Mouse (Mus musculus) gastrocnemius, adult 8-10 months (tissue): ENCODE results near the gene Fgfr2. TPM values are rescaled to one million over a fixed set of nuclear protein-coding genes. Genes with fewer than 3 reads are reported as not detected.

Experiments used
- DNase-seq, 2 experiments: peaks; one replicate each; pipeline ENCODE4 v3.0.0; 2022; ENCODE audit warnings: low spot score in 2 of 2
- total RNA-seq, 4 experiments: library from RNA; stranded (reverse); gene quantifications; 2 replicates each; pipeline ENCODE4 v1.2.4; 2022

Fgfr2 gene
- total RNA-seq, 4 experiments from 2014 or later = 0.17 to 1.3 (median 0.62) TPM

DNA sequence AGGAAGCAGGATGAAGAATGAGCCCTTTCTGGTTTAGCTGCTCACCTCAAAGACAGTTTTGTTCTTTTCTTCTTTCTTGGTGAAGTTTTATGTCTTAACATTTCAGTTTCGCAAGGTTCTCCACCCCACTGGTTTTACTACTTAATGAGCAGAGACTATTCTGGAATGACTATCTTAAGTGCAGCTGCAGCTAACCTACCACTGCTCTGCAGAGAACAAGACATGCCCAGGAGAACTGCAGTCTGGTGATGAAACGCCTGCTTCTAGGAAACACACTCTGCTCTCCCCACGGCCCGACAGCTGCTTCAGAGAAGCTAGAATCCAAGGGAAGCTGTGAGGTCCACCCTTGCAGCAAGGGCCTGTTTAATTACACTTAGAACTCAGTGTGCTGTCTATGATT is 78.4 kb downstream of the Fgfr2 start:
- no peak for DNase-seq

DNA sequence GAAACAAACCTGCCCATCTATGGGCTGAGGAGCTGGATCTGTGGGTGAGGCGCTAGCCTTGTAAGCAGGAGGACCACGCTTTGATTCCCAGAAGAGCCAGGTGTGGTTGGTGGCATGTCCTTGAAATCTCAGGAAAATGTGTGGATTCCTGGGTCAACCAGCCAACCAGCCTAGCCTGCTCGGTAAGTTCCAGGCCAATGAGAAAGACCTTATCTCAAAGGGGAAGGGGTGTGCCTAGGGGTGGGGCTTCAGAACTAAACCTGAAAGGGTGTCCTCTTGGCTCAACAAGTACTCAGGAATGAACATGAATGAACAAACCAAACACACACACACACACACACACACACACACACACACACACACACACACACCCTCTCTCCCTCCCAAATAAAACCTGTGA is 81.4 kb downstream of the Fgfr2 start:
- no peak for DNase-seq

DNA sequence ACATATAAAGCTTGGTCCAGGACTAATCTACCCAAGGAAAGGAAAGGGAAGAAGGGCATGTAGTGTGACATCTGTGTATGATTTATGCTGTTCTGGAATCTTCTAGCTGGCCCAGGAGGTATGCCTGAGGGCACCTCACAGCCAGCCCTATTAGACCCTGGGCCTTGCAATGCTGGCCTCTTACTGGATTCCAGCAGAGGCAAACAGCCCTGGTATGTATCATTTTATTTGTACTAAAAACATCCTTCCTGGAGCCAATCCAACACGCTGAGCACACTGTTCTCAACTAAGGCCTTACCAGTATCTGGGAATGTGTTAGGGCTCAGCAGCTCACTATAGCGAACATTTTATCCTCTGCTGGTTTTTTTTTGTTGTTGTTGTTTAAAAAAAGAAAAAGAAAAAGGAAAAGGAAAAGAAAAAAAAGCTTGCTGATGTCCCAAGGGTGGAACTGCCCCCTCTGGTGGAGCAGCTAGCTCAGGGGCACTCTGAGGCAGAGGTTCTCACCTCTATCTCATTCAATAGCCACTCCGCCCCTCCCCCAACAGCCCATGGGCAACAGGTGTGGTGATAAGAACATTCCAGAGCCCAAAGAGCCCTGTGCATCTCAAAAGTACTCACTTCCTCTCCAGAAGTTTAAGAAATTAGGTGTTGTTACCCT is 82.3 kb downstream of the Fgfr2 start:
- no peak for DNase-seq

DNA sequence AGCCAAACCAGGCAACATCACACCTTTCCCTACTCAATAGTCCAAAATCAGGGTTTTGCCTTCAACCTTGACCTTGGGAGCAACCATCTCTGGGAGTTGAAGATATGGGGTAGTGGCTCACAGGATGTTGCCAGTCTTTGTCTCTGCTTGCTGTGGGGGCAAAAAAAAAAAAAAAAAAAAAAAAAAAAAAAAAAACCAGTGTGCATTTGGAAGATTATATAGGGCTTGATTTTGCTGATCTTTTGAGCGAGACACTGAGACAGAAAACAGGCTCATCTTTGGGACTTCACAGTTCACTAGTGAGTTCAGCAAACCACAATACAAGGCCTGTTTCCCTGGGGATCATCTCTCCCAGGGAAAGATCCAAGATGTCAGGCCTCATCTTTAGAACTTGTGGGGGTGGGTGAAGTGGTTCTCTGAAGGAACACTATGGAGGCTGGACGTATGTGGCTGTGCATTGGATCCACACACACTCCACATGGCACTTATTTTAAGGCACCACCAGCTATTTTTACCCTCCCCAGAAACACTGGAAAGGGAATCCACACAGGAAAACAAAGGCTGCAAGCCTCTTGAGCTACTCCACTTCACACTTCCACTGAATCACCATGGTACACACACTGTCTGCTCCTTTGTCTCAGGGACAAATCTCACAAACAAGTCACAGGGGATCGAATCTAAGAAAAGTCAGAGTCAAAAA is 83.4 kb downstream of the Fgfr2 start:
- DNase-seq = no peak

DNA sequence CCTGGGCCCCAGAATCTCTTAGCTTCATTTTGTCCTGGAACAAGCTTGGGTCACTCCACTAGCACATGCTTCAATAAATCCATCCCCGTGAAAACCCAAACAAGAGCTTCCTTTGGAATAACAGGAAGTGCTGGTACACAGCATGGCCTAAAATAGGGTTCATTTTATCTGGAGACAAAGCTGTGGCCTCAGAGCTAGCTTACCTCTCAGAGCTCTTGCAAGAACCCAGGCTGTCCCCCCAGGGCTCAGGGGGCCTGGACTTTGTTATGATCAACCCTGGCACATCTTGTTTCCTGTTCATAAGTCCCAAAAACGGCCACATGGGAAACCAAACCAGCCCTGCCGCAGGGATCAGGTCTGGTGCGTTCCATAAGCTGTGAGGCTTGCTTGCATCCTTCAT is 85.5 kb downstream of the Fgfr2 start:
- DNase-seq = no peak

DNA sequence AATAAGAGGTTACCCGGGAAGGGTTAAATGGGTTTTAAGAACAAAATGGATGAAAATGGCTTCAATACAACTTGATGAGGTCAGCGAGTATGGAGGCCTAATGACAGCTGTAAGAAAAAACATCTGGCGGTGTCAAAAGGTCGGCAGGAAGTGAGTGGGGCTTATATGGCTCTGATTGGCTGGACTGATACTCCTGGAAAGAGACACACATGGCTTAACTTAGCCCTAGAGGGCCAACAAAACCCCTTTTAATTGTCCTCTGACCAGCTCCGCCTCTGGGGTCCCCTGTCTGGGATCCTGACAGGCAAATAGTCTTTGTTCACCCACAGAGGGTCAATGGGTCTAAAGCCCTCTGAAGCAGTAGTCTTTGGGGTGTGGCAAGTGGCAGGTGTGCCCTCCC is 85.9 kb downstream of the Fgfr2 start:
- no peak for DNase-seq

DNA sequence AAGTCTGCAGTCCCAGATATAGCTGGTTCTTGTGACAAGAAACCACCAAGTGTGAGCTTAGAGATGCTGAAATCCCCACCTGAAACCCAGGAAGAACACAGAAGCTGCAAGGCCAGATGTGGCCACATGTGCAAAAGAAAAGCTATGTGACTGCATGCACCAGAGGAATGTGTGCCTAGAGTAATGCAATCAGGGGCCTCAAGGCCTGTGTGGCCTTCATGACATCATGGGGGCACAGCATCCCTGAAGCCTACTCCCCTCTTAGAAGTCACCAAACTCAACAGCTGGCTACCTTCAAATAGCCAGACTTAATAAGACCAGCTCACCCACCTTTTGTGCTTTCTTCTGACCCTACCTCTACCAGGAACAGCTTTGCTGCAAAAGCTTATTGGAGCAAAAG is 87.2 kb downstream of the Fgfr2 start:
- DNase-seq = no peak

DNA sequence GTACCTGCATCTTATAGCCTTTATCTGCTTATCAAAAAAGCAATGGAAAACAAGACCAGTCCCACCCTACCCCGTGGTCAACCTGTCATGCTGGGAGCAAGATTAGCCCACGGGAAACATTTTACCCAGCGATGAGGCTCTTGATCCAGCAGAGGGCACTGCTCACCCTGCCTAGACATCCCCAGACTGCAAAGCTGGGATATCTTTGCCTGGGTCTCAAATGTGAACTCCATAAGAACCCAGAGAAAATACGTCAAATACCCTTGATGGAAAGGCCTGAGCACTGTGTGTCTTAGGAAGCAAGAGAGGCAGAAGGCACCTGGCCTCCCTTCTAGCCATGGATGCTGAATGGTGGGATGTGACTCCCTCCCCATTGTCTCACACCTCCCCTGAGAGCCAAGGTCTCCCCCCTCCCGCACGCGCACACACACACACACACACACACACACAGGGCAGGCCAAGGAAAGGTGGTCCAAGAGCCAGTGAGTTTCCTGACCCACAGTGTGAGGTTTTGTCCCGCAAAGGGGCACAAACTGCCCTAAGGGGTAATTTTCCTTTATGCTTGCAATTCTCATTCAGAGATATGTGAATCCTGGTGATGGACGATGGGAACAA is 90.5 kb downstream of the Fgfr2 start:
- DNase-seq = peak; percentile 37 to 49

DNA sequence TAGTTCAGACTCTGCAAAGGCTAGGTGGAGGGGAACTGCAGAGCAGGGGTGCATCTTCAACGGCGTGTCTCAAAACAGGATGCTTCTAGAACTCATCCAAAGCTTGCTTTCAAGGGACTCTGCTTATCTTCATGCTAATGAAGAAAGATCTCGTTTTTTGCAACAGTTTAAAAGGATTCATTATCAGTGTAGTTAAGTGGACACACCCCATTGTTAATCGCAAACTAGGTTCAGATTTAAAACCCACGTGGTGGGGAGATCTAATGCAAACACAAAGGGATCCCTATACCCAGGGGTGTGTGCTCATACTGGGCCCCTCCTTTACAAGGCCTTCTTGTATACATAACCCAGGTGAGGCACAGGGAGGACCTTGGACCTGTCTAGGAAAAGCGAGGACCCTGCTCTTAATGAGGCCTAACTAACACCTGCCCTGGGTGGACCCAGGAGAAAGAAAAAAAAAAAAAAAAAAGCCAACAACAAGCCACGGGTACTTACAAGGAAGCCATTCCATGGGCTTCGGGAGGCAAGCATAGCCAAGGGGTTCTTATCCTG is 93.6 kb downstream of the Fgfr2 start:
- no peak for DNase-seq

DNA sequence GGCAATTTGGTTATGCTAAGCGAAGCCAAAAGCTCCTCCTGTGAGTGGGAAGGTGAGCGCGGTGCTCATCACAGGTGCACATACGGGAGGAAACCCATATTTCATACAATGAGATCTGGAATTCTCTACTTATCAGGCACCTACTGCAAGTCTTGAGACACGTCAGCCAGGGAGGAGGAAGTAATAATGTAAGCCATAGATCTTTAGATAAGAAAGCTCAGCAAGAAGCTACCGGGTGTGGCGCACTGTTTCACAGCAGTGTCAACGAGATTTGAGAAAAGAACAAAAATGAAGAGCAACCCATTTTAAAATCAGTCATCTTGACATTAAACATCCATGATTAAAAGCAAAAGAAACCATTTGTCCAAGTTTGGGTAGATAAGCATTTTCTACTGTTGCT is 94.1 kb downstream of the Fgfr2 start:
- no peak for DNase-seq

DNA sequence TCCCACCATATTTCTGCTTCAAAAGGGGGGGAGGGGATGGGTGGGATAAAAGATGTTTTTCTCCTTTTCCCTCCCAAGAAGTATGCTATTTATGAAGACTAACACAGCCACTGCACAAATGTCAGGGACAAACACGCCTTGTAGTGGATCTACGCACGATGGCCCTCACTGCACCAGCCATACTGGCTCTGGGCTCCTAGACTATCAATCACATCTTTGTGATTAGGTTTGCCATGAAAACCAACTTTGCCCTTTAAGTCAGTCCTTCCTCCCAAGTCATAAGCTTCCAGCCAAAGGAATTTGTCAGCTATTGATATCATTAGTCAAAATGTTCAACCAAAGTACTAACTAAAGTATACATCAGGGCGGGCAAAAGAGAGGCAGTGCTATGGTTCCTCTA is 95.2 kb downstream of the Fgfr2 start:
- DNase-seq = no peak

DNA sequence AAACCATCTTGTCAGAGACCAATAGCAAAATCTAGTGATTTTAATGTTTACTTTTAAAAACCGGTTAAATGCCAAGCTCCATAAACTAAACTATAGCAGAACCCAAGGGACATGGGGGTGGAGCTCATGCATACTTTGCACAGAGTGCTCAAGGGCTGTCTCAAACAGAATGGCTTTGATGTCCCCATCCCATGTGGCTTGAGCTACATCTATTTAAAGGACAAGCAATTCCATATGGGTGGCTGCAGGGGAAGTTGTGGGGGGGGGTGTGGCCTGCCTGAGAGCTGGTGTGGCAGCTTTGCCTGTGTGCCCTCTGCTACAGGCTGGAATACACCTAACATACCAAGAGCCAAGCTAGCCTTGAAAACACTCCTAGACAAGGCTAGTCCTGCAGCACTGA is 98.5 kb downstream of the Fgfr2 start:
- DNase-seq = no peak

DNA sequence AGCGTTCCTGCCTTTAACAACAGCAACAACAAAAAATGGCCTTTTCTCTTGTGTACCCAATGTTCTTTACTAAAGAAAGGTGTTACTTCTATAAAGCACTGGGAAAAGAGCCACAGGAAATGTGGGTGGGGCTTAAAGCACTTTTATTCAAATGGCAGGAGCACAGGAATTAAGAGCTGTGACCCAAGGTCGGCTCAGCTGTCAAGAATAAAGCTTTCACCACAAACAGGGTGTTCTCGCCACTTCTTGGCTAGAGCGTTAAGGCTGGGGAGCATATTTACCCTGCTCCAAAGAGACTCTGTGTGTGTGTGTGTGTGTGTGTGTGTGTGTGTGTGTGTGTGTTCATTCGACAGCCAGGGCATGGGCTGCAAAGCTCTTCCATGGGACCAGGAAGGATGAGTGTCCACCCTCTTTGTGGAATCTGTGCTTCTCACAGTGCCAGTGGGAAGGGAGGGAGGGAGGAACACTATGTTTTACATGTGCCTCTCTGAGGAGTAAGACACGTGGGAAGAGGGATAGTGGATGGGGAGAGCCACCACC is 103.6 kb downstream of the Fgfr2 start:
- no peak for DNase-seq

DNA sequence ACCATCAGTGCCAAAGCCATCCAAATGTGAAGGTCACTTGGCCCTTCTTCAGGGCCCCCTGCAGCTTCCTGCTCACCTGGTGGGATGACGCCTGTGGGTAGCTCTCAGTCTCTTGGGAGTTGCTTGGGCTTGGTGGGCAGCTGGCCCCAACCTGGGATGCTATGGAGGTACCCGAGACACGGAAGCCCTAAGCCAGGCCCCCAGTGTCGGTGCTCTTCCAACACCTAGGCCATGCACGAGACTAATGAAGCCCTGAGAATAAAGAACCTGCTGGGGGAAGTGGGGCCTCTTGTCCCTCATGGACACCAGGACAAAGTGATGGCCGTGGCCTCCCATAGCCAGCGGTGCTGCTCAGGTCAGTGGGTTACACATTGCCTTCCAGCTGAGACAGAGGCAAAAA is 104.2 kb downstream of the Fgfr2 start:
- DNase-seq = no peak

DNA sequence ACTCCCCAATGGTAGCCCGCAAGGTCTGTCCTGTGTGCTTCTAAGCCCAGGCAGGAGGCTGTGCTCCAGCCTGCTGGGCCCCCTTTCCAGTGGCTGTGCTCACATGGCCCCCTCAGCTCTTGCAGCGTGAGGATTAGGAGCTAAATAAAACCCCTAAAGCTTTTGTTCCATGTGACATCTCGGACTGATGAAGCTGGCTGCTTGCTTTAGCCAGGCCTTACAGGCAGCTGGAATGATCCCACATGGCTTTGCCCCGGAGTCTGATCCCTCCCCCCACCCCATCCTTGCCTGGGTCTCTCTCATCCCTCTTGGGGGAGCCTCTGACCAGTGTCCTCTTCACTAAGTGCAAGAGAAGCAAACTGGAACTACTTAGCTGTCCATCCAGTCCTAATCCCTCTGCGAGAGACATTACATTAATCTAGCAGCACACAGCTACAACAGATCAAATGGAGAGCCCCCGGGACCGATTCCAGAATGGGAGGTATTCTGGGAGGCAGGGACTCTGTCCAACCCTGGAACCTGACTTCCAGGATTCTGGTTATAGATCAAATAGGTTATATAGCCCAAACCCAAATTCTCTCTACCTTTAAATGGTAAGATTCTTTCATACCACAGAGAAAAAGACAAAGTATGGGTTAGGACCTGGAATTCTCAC is 107.6 kb downstream of the Fgfr2 start:
- no peak for DNase-seq

DNA sequence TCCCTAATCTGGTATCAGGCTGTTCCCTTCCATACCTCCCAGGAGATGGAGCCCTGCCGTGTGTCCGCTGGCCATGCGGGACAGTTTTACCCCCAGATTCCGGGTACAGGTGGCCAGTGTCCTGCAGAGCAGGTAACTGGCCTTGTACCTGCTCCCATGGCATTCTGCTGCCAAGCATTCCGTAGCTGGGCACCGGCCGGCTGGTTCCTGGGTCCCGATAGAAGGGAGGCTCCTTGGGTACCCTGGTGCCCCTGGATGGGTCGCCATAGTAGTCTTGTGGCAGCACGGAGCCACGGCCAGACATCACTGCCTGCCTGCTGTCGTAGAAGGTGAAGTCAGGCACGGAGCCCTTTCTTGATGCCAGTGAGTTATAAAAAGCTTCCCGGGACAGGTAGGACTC is 108.5 kb downstream of the Fgfr2 start:
- DNase-seq = no peak

DNA sequence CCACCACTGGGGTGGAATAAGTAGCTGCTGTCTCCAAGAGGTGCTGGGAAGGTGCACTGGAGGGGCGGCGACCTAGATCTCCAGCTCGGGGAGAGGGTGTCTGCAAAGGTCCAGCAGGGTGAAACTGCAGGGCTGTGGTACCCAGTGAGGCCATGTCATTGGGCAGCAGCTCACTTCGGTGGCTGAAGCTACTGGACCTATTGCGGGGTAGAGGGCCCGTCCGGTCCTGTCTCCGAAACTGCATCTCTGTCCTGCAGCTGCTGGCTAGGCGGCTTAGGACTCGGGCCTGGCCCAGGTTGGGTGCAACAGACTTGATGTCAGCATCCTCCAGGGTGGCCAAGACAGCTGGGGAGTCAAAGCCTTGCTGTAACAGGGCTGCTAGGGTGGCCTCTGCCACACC is 109.2 kb downstream of the Fgfr2 start:
- no peak for DNase-seq

DNA sequence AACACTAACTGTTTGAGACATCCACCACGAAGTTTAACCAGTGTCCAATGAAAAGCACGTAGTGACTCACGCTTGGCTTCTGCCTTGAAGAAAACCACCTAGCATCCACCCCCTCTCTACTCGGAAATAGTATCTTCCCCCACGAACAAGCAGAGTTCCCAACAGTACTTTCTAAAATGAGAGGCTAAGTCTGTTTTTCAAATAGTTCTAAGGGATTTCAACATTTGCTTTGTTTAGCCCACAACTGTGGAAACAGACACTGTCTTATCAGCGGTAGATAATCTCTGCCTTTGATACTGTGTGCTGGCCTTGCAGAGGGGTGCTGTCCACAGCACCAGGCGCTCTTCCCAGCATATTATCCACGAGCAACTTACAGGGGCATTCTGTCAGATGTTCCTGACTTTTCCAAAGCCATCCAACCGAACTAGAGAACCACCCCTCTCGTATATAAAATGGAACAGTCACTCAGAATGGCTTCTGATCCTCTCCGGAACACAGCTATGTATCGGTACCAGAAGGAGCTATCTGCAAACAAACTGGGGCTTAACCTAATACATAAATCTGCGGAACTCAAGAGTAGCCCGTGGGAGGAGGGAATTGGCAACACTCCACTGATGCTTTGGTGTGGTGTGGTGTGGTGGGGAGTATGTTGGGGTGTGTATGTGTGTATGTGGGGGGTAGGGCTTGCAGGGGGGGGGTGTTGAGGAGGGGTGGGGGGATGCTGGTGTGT is 110.3 kb downstream of the Fgfr2 start:
- DNase-seq = no peak

DNA sequence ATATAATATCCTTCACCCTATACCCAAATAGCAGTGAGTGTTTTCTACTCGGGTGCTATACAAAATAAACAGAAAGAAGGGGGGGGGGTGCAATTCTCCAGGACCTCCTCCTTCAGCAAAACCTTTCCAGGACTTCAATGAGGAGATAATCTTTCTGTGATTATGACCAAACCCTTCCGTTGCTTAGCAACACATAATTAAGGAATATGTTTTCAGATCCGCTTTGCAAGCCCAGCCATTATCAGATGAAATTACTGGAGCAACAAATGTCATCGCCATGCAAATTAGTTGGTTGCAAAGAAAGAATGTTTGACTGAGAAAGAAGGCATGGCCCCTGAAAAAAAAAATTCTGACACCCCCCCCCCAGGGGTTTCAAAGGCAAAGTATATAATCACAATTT is 111.5 kb downstream of the Fgfr2 start:
- DNase-seq = no peak

DNA sequence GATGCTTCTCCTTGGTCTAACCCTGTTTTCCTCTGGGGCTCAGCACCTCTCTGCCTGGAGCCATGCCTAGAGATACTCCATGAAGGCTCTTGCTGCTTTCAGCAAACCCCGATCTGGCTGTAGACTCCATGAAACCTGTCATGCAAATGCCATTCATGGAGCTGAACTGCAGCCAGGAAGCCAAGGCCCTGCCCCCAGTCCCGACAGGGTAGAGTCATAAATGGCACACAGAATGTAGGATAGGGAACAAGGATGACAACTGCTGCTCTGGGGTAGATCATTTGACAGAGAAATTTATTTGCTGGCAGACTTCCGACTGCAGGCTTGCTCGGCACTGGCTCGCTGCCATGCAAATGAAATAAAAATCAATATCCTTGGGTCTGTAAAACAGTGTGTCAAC is 112.0 kb downstream of the Fgfr2 start:
- DNase-seq = no peak

DNA sequence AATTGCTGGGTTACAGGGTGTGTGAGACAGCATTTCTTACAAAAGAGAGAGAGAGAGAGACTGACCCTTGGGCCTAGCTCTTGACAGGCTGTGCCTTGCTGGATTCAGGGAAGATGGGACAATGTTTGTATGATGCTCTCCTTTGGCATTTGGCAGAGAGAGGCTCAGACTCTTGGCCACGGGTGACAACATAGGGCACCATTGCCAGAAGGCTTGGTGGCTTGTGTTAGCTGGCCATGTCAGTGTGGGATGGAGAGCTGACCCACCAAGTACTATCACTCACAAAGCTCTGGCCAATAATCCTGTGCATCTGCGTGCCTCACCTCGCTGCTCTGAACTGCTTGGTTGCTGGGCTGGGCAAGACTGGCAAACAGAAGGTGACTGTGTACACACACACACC is 112.7 kb downstream of the Fgfr2 start:
- no peak for DNase-seq
